Mouse (Mus musculus) cortical plate, adult 2 months (tissue): ENCODE measurements at regions not wholly inside any gene's neighbourhood (a gene's known extent, or its start where the extent isn't known, plus 50 kb on each side); places are given as distances from the start of the nearest gene placed in this dataset.

Experiments used
- CTCF ChIP-seq: fragments of 200-500 bp; IDR thresholded peaks from 2 replicates; pipeline ENCODE4 v1.5.1; 2011; ENCODE audit warnings: mild to moderate bottlenecking, control low read depth, low read length; ENCODE audit not compliant: insufficient read depth; ENCODE audit errors: extremely low read depth
- POLR2A ChIP-seq: fragments of 200-500 bp; IDR thresholded peaks from 2 replicates; pipeline ENCODE4 v1.6.1; 2011; ENCODE audit warnings: mild to moderate bottlenecking, low read length, control low read depth; ENCODE audit not compliant: insufficient read depth; ENCODE audit errors: extremely low read depth

GRCm38 (mm10) chr4:9096274-9096673 lies 857.4 kb upstream of the Car8 start:
- TF ChIP-seq POLR2A (no peak), CTCF (no peak)
